Mouse (Mus musculus) lung, embryonic 15.5 days (tissue): ENCODE results near the gene Tcte2. TPM values are rescaled to one million over a fixed set of nuclear protein-coding genes. Genes with fewer than 3 reads are reported as not detected.

Source experiments
- ATAC-seq: fragments of 200-750 bp; cut with Nextera tagmentation; 2 replicates; pipeline ENCODE4 v1.8.0; 2017; ENCODE audit warnings: moderate number of reproducible peaks, borderline replicate concordance; ENCODE audit not compliant: low FRiP score, low TSS enrichment; ENCODE audit errors: extremely low read depth
- H3K27ac ChIP-seq: fragments of 300-500 bp; sonication (generic); 2 replicates; pipeline ENCODE4 v1.5.1; 2015; ENCODE audit warnings: moderate library complexity, mild to moderate bottlenecking, inconsistent platforms
- H3K27me3 ChIP-seq: fragments of 300-500 bp; sonication (generic); 2 replicates; pipeline ENCODE4 v1.6.1; 2015; ENCODE audit warnings: inconsistent platforms
- H3K36me3 ChIP-seq: fragments of 300-500 bp; sonication (generic); 2 replicates; pipeline ENCODE4 v1.6.1; 2015; ENCODE audit warnings: inconsistent platforms
- H3K4me1 ChIP-seq: fragments of 300-500 bp; sonication (generic); 2 replicates; pipeline ENCODE4 v1.6.1; 2015; ENCODE audit warnings: inconsistent platforms
- H3K4me2 ChIP-seq: fragments of 300-500 bp; sonication (generic); 2 replicates; pipeline ENCODE4 v1.6.1; 2015; ENCODE audit warnings: inconsistent platforms, mild to moderate bottlenecking, moderate library complexity
- H3K4me3 ChIP-seq: fragments of 300-500 bp; sonication (generic); 2 replicates; pipeline ENCODE4 v1.5.1; 2015; ENCODE audit warnings: mild to moderate bottlenecking, inconsistent platforms
- H3K9ac ChIP-seq: fragments of 300-500 bp; sonication (generic); 2 replicates; pipeline ENCODE4 v1.6.1; 2015; ENCODE audit warnings: inconsistent platforms
- H3K9me3 ChIP-seq: fragments of 300-500 bp; sonication (generic); 2 replicates; pipeline ENCODE4 v1.6.1; 2016; ENCODE audit warnings: inconsistent platforms
- WGBS: fragments of 180-500 bp; shearing (Covaris S2); methylation state at CpG from one replicate; pipeline ENCODE4 v1.1.7; 2015; 5-methylcytosine and 5-hydroxymethylcytosine counted together
- polyA plus RNA-seq: library from polyadenylated mRNA; unstranded; fragments of >200 nt; fragmentation: Nextera tagmentation; extraction: Ambion mirVana; gene quantifications from 2 replicates; pipeline ENCODE4 v1.2.1, GENCODE M21; 2015

The Tcte2 gene
- polyA plus RNA-seq, 1 experiment from 2014 or later: 5.1 TPM

DNA sequence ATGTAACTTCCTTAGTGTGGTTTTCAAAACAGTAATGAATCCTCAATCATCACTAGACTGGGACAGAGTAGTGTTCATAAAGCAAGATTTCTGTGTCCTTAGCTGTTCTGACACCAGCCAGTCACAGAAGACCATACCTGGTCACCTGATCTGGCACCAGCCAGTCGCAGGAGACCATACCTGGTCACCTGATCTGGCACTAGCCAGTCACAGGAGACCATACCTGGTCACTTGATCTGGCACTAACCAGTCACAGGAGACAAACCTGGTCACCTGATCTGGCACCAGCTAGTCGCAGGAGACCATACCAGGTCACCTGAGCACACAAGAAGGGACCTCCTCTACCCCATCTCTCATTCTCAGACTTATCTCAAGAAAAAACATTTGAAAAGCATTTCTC lies 66.4 kb downstream of the Tcte2 start:
- Histone ChIP-seq H3K36me3 (no peaks in the 10 kb centered on the region), H3K9me3 (no peaks in the 10 kb centered on the region), H3K4me3 (no peak overlapping the region), H3K9ac (no peak overlapping the region), H3K4me1 (peaks cover 26% of the 10 kb centered on the region), H3K27ac (peak overlapping the region; percentile 60), H3K4me2 (no peak overlapping the region), H3K27me3 (no peaks in the 10 kb centered on the region)
- no peak for ATAC-seq
- WGBS: 96% methylated on average over 2 of the region's 2 CpGs

DNA sequence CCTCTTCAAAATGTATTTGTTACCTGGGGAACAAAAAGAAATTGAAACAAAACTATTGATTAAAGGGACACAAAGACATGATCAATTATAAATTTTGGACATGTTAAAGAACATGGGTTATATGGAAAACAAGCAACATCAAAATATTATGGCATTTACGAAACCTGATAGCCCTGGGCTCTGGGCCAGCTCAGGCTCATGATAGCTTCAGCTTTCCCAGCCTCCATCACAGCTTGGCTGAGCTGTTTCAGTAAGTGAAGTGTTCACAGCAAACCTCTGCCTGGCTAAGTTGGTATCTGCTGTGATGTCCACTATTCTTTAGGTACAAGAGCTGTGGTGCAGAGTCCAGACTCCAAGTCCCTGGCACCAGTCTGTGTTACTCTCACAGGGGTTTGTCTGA lies 67.4 kb downstream of the Tcte2 start:
- H3K27ac ChIP-seq: no peak overlapping the region
- H3K27me3 ChIP-seq: no peaks in the 10 kb centered on the region
- peaks cover 16% of the 10 kb centered on the region for H3K4me1 ChIP-seq
- no peaks in the 10 kb centered on the region for H3K9me3 ChIP-seq
- 63% methylated on average over 1 of the region's 1 CpGs for WGBS
- ATAC-seq: no peak
- no peak overlapping the region for H3K4me2 ChIP-seq
- no peaks in the 10 kb centered on the region for H3K36me3 ChIP-seq
- H3K9ac ChIP-seq: no peak overlapping the region
- no peak overlapping the region for H3K4me3 ChIP-seq

DNA sequence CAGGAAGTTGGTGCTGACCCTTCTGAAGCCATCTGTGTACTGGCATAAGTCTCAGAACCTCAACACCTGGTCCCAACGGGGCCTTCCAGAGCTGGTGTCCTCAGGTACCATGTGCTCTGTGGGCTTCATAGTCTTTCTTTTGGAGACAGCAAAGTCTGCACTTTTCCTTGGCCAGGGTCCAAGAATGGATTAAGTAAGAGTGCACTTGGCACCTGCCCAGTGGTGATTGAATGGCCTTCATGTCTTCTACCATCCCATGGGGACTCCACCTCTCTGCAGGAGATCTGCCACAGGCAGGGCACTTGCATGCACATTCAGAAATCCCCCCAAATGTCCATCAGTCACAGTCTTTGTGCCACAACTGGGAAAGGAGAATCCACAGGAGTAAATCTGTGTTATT lies 74.0 kb downstream of the Tcte2 start:
- H3K27ac ChIP-seq: no peak overlapping the region
- H3K9ac ChIP-seq: no peak overlapping the region
- H3K4me2 ChIP-seq: no peak overlapping the region
- no peak for ATAC-seq
- H3K4me1 ChIP-seq: peaks cover 33% of the 10 kb centered on the region
- no peaks in the 10 kb centered on the region for H3K36me3 ChIP-seq
- 62% methylated on average over 1 of the region's 1 CpGs for WGBS
- no peaks in the 10 kb centered on the region for H3K9me3 ChIP-seq
- H3K4me3 ChIP-seq: no peak overlapping the region
- H3K27me3 ChIP-seq: no peaks in the 10 kb centered on the region

GRCm38 (mm10) chr17:13687086-13687485 lies 74.5 kb downstream of the Tcte2 start:
- ATAC-seq: no peak
- no peak overlapping the region for H3K4me3 ChIP-seq
- H3K27ac ChIP-seq: no peak overlapping the region
- no peak overlapping the region for H3K4me2 ChIP-seq
- H3K4me1 ChIP-seq: peaks cover 38% of the 10 kb centered on the region
- no peak overlapping the region for H3K9ac ChIP-seq
- H3K9me3 ChIP-seq: no peaks in the 10 kb centered on the region
- no peaks in the 10 kb centered on the region for H3K27me3 ChIP-seq
- WGBS: 51% methylated on average over 4 of the region's 4 CpGs
- H3K36me3 ChIP-seq: no peaks in the 10 kb centered on the region

DNA sequence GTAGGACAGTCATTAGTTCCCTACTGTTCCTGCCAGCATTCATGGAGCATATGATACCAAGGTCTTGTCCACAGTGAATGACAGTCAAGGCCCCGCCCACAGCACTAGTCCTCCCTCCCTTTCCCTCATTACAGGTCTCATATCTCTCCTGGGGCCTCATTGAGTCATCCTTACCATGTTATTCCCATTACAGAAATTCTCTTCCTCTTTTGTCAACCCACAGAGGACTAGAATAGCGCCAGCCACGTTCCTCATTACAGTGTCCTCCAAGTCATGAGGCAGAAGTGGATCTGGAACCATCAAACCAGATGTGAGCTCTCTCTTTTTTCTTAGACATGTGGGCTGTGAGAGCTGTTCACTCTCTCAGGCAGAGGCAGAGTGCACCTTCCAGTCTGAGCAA lies 76.0 kb downstream of the Tcte2 start:
- ATAC-seq: no peak
- no peak overlapping the region for H3K9ac ChIP-seq
- H3K4me2 ChIP-seq: no peak overlapping the region
- H3K4me1 ChIP-seq: peaks cover 47% of the 10 kb centered on the region
- no peaks in the 10 kb centered on the region for H3K36me3 ChIP-seq
- no peak overlapping the region for H3K27ac ChIP-seq
- WGBS: 83% methylated on average over 3 of the region's 3 CpGs
- no peaks in the 10 kb centered on the region for H3K27me3 ChIP-seq
- no peaks in the 10 kb centered on the region for H3K9me3 ChIP-seq
- no peak overlapping the region for H3K4me3 ChIP-seq

GRCm38 (mm10) chr17:13684256-13684655 lies 77.4 kb downstream of the Tcte2 start:
- ATAC-seq: no peak

DNA sequence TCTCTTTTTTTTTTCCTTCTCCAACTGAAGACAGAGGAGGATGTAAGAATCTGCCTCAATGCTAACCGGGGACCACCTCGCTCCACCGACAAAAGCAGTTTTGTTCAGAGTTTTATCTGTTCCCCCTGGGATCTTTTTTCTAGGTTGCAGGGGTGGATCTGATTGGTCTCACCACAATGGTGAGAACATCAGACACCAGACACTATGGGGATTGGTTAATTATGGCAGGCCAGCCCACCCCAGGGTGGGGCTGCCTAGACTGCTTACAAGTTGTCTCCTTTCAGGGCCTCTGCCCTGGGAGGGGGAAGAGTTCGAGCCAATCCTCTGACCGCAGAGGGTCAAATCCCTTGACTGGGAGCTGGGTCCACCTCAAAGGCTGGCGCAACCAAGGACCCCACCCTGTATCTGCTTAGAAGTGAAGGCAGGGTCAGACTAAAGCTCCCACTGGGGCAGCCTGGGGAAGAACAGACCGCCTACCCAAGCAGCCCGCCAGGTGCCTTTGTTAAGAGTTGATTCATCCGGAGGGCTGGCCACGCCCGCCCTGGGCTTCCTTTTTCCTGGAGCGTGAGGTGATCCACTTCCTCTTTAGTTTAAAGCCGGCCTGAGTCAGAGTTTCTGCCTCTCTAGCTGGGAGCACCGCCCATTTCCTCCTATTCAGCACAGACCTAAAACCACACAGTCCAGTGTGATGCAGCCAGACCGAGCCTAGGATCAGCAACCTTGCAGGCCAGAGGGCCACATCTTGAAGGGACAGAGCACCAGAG lies 78.0 kb downstream of the Tcte2 start:
- ATAC-seq: peak; percentile 85
- Histone ChIP-seq H3K9ac (0 out of 2 replicates have a peak overlapping the region, but pooled peaks have one; percentile 29), H3K4me1 (peaks cover 44% of the 10 kb centered on the region)

More at GRCm38 (mm10) chr17:13684256-13684655, 77.4 kb downstream of the Tcte2 start:
- no peaks in the 10 kb centered on the region for H3K27me3 ChIP-seq
- no peaks in the 10 kb centered on the region for H3K36me3 ChIP-seq
- no peak overlapping the region for H3K4me2 ChIP-seq
- H3K4me1 ChIP-seq: peaks cover 47% of the 10 kb centered on the region
- H3K27ac ChIP-seq: peak overlapping the region; percentile 94
- no peak overlapping the region for H3K9ac ChIP-seq
- H3K4me3 ChIP-seq: no peak overlapping the region
- WGBS: 60% methylated on average over 7 of the region's 7 CpGs
- H3K9me3 ChIP-seq: no peaks in the 10 kb centered on the region

GRCm38 (mm10) chr17:13683027-13683410 lies 78.6 kb downstream of the Tcte2 start:
- Histone ChIP-seq H3K27ac (peak overlapping the region; percentile 94), H3K4me1 (peaks cover 42% of the 10 kb centered on the region), H3K27me3 (no peaks in the 10 kb centered on the region), H3K9me3 (no peaks in the 10 kb centered on the region), H3K4me3 (peak overlapping the region; percentile 33), H3K4me2 (peak overlapping the region; percentile 44), H3K36me3 (no peaks in the 10 kb centered on the region), H3K9ac (peak overlapping the region; percentile 29)
- 27% methylated on average over 4 of the region's 4 CpGs for WGBS
- no peak for ATAC-seq

More for the DNA sequence above, 78.0 kb downstream of the Tcte2 start:
- Histone ChIP-seq H3K4me3 (peak overlapping the region; percentile 33), H3K4me2 (peak overlapping the region; percentile 44), H3K36me3 (no peaks in the 10 kb centered on the region), H3K27ac (peak overlapping the region; percentile 94), H3K9me3 (no peaks in the 10 kb centered on the region), H3K27me3 (no peaks in the 10 kb centered on the region)
- 22% methylated on average over 15 of the region's 15 CpGs for WGBS

DNA sequence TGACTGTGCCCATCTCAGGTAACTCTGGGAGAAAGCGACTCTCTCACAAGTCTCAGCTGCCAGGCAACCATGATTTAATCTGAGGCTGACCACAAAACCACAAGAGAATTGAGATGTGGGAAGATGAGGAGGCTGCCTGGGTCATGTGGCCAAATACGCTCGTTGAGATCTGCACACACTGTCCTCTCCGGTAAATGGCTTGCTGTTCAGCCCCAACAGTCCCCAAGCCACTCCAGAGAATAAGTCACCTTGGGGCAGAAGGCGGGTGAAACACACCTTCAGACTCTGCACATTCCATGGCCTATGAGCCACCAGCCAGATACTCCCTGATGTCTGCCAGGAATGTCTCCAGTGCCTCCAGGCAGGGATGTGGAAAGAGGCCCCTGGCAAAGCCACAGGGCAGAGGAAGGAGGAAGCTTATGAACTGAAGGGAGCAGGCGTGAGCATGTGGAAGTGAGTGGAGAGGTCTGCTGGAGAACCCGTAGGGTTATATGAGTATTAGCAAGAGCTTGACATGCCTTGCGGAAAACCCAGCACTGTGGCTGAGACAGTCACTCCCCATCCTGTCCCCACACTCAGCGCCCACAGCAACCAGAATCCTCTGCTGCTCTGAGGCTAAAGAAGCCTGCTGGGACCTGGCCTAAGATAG lies 79.1 kb downstream of the Tcte2 start:
- H3K9ac ChIP-seq: peak overlapping the region; percentile 29
- peak overlapping the region; percentile 33 for H3K4me3 ChIP-seq
- H3K4me2 ChIP-seq: peak overlapping the region; percentile 44
- WGBS: 37% methylated on average over 9 of the region's 9 CpGs
- ATAC-seq: no peak
- no peaks in the 10 kb centered on the region for H3K27me3 ChIP-seq
- no peaks in the 10 kb centered on the region for H3K36me3 ChIP-seq
- H3K27ac ChIP-seq: peak overlapping the region; percentile 94
- H3K9me3 ChIP-seq: no peaks in the 10 kb centered on the region
- H3K4me1 ChIP-seq: peaks cover 38% of the 10 kb centered on the region

GRCm38 (mm10) chr17:13681686-13682085 lies 79.9 kb downstream of the Tcte2 start:
- H3K4me2 ChIP-seq: peak overlapping the region; percentile 44
- no peaks in the 10 kb centered on the region for H3K27me3 ChIP-seq
- no peak for ATAC-seq
- peaks cover 41% of the 10 kb centered on the region for H3K4me1 ChIP-seq
- no peaks in the 10 kb centered on the region for H3K9me3 ChIP-seq
- H3K4me3 ChIP-seq: no peak overlapping the region
- H3K27ac ChIP-seq: 0 out of 2 replicates have a peak overlapping the region, but pooled peaks have one; percentile 94
- WGBS: 83% methylated on average over 5 of the region's 6 CpGs
- H3K9ac ChIP-seq: no peak overlapping the region
- no peaks in the 10 kb centered on the region for H3K36me3 ChIP-seq

DNA sequence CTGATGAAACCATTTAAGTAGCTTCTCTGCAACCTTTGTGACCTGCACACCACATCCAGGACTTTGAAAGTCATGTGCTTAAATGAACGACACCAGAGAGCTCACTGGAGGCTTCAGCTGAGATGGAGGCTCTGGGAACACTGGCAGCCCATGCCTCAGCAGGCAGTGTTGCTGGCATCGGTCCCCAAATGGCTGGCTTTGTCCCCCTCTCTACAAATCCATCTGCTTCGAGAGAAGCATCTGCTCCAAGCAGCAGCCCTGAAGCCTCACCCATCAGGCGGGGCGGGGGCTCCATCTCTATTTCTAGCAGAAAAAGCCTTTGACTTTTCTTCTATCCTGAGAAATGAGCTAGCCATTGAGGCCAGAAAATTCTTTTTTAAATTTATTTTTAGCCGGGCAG lies 80.5 kb downstream of the Tcte2 start:
- Histone ChIP-seq H3K36me3 (no peaks in the 10 kb centered on the region), H3K4me2 (no peak overlapping the region), H3K4me3 (no peak overlapping the region), H3K9ac (no peak overlapping the region), H3K27me3 (no peaks in the 10 kb centered on the region), H3K4me1 (peaks cover 43% of the 10 kb centered on the region), H3K9me3 (no peaks in the 10 kb centered on the region), H3K27ac (no peak overlapping the region)
- ATAC-seq: no peak
- 78% methylated on average over 6 of the region's 6 CpGs for WGBS

GRCm38 (mm10) chr17:13680318-13680717 lies 81.3 kb downstream of the Tcte2 start:
- no peaks in the 10 kb centered on the region for H3K9me3 ChIP-seq
- H3K36me3 ChIP-seq: no peaks in the 10 kb centered on the region
- WGBS: 74% methylated on average over 4 of the region's 4 CpGs
- H3K4me3 ChIP-seq: no peak overlapping the region
- ATAC-seq: no peak
- no peak overlapping the region for H3K9ac ChIP-seq
- H3K27ac ChIP-seq: no peak overlapping the region
- peaks cover 43% of the 10 kb centered on the region for H3K4me1 ChIP-seq
- no peak overlapping the region for H3K4me2 ChIP-seq
- H3K27me3 ChIP-seq: no peaks in the 10 kb centered on the region
